Mouse (Mus musculus) megakaryocyte, embryonic 14.5 days (primary cell): ENCODE measurements around the gene Spem1.

Experiments
- FLI1 ChIP-seq: IDR thresholded peaks from 2 replicates; pipeline ENCODE4 v1.6.1; 2012; ENCODE audit warnings: low read length, inconsistent platforms, mixed read lengths
- GATA1 ChIP-seq: IDR thresholded peaks from 3 replicates; pipeline ENCODE4 v1.6.1; 2012; ENCODE audit warnings: mixed read lengths, low read length, inconsistent platforms, borderline replicate concordance

DNA sequence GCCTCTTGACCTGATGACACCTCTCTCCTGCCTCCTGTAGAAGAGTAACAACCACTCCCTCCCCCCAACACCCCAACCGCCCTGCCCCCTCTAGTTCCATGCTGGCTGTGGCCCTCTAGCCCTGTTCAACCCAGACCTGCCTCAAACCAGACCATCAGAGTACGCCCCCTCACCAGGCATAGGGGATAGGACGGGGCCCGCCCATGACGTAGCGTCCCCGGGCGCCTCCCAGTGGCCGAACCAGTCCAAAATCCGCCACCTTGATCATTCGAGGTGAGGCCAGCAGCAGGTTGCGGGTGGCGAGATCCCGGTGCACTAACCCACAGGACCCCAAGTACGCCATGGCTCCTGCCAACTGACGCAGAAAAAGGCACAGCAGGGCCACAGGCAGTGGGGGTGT is 33.4 kb upstream of the Spem1 start:
- TF ChIP-seq GATA1 (no peak), FLI1 (no peak)
